Mouse (Mus musculus): ENCODE data around the gene Jmjd6. TPM values are rescaled to one million over a fixed set of nuclear protein-coding genes. Genes with fewer than 3 reads are reported as not detected.

Gene Jmjd6
- 48.9 and 52.1 TPM in 2 replicates for polyA plus RNA-seq (2015; fragmentation: Nextera tagmentation; extraction: Ambion mirVana)

GRCm38 (mm10) chr11:116843261-116844233, at the start of gene Jmjd6, which contains the start of gene Mettl23:
Gene Jmjd6 (minus strand): TSS chr11:116843449.
Gene Mettl23 (plus strand): TSS chr11:116843278.

GRCm38 (mm10) chr11:116852891-116853511, 9.8 kb upstream of the Jmjd6 start, which contains the start of gene Srsf2:
Gene Srsf2 (minus strand): TSS chr11:116853094.

DNA sequence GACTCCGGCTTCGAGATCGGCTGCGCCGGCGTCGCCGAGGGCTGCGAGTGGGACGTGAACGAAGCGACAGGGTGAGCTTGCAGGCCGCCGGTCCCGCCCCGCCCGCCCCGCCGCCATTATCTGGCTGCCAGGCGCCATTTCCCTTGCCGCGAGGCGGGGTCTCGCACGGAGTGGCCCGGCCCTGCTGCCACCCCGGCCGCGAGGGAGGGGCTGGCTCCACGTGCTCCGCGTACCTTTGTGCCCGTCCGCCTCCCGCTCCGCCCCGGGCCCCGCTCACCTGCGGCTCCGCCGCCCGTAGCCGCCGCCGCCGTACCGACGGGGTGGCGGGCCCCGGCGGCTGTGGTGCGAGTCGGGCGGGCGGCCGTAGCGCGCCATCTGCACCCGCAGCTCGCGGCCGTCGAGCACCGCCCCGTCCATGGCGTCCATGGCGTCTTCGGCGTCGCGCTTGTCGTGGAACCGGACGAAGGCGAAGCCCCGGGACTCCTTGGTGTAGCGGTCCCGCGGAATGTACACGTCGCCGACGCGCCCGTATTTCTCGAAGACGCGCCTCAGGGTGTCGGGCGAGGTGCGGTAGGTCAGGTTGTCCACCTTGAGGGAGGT, 9.1 kb upstream of the Jmjd6 start, which contains the start of gene Mfsd11:
Gene Mfsd11, plus strand, starts transcription at position 150 of the 600 bp plus-strand sequence.

GRCm38 (mm10) chr11:116827534-116828165, 15.6 kb downstream of the Jmjd6 start, which contains the start of gene Mxra7:
Gene Mxra7 (minus strand): TSS chr11:116828046.

Other genes with a start within 250 kb of the Jmjd6 start
- gene Rhbdf2, start 216.4 kb downstream of the Jmjd6 start, polyA plus RNA-seq (2015; fragmentation: Nextera tagmentation; extraction: Ambion mirVana) = 3.3 and 6.2 TPM in 2 replicates
- gene Prcd, start 189.9 kb downstream of the Jmjd6 start, polyA plus RNA-seq (2015; fragmentation: Nextera tagmentation; extraction: Ambion mirVana) = 2.0 and 2.1 TPM in 2 replicates
- 83.3 and 84.4 TPM in 2 replicates for gene Cygb, start 189.1 kb downstream of the Jmjd6 start, polyA plus RNA-seq (2015; fragmentation: Nextera tagmentation; extraction: Ambion mirVana)
- gene St6galnac1, start 67.9 kb downstream of the Jmjd6 start, polyA plus RNA-seq (2015; fragmentation: Nextera tagmentation; extraction: Ambion mirVana) = not detected in 2 replicates
- gene Mxra7, start 15.4 kb downstream of the Jmjd6 start, polyA plus RNA-seq (2015; fragmentation: Nextera tagmentation; extraction: Ambion mirVana) = 29.5 and 34.3 TPM in 2 replicates
- gene Mettl23, start 171 bp downstream of the Jmjd6 start, polyA plus RNA-seq (2015; fragmentation: Nextera tagmentation; extraction: Ambion mirVana) = 45.8 and 53.5 TPM in 2 replicates
- gene Mfsd11, start 9.0 kb upstream of the Jmjd6 start, polyA plus RNA-seq (2015; fragmentation: Nextera tagmentation; extraction: Ambion mirVana) = 24.2 and 25.3 TPM in 2 replicates
- gene Srsf2, start 9.6 kb upstream of the Jmjd6 start, polyA plus RNA-seq (2015; fragmentation: Nextera tagmentation; extraction: Ambion mirVana) = 340 and 411 TPM in 2 replicates
- 0.29 TPM in 1 of 2 replicates, not detected in the other for gene Mgat5b, start 75.4 kb upstream of the Jmjd6 start, polyA plus RNA-seq (2015; fragmentation: Nextera tagmentation; extraction: Ambion mirVana)

All from urinary bladder, postnatal 0 days (tissue).